8 mouse cellular contexts compared by ENCODE assay signal in genomic region chr10:13429766-13430165, GRCm38 (mm10). TPM values are rescaled to one million over a fixed set of nuclear protein-coding genes. Genes with fewer than 3 reads are reported as not detected.
DNase-seq lines count a peak whose midpoint lies in the region; ATAC-seq lines count a peak whose summit lies in the region.

No protein-coding gene starts in this region.

- H3K36me3 ChIP-seq in liver, embryonic 11.5 days (ENCODE audit: control insufficient read depth, insufficient read depth, low read length) = no peaks in the 10 kb centered on the region
- H3K36me3 ChIP-seq in neural tube, embryonic 14.5 days (ENCODE audit: control insufficient read depth, insufficient read depth, low read length) = no peaks in the 10 kb centered on the region

- no peak overlapping the region for H3K4me2 ChIP-seq in liver, embryonic 11.5 days
- H3K4me2 ChIP-seq in neural tube, embryonic 14.5 days (ENCODE audit: low read depth, low read length) = no peak overlapping the region

- no peak overlapping the region for H3K4me3 ChIP-seq in liver, embryonic 11.5 days (ENCODE audit: low read depth, low read length)
- no peak overlapping the region for H3K4me3 ChIP-seq in neural tube, embryonic 14.5 days (ENCODE audit: low read depth, low read length)

- no peaks in the 10 kb centered on the region for H3K27me3 ChIP-seq in liver, embryonic 11.5 days (replicated peaks; ENCODE audit: control insufficient read depth, insufficient read depth, low read length)
- no peaks in the 10 kb centered on the region for H3K27me3 ChIP-seq in neural tube, embryonic 14.5 days (ENCODE audit: control insufficient read depth, insufficient read depth, low read length)

- DNase-seq in B cell, adult 2 months = peak; percentile 70 to 72
- peak; percentile 78 for DNase-seq in Muller cell, postnatal 12 days (ENCODE audit: inconsistent ontology term)
- peak; percentile 78 to 79 for DNase-seq in cerebellum, postnatal 14 days
- DNase-seq in gastrocnemius, postnatal 10 days = peak; percentile 61
- DNase-seq in kidney, adult 9 months = peak; percentile 71
- DNase-seq in liver, embryonic 11.5 days (ENCODE audit: low spot score) = peak; percentile 46
- DNase-seq in yolk sac, embryonic 10.5 days (ENCODE audit: low spot score) = peak; percentile 33

- no peaks in the 10 kb centered on the region for H3K9me3 ChIP-seq in liver, embryonic 11.5 days (ENCODE audit: control insufficient read depth, low read length)
- no peaks in the 10 kb centered on the region for H3K9me3 ChIP-seq in neural tube, embryonic 14.5 days (ENCODE audit: control insufficient read depth, low read length)

- WGBS in liver, embryonic 11.5 days = 12% methylated on average over 5 of the region's 5 CpGs
- WGBS in neural tube, embryonic 14.5 days = 13% methylated on average over 5 of the region's 5 CpGs

- ATAC-seq in liver, embryonic 11.5 days (replicated peaks; ENCODE audit: low FRiP score) = no peak
- ATAC-seq in neural tube, embryonic 14.5 days (ENCODE audit: low read depth) = peak; percentile 68; the same call in 1 of the 2 replicates

- no peaks in the 10 kb centered on the region for H3K4me1 ChIP-seq in liver, embryonic 11.5 days (replicated peaks; ENCODE audit: control insufficient read depth, insufficient read depth, low read length)
- 0 out of 2 replicates have a peak, but pooled peaks cover 4% of the 10 kb centered on the region for H3K4me1 ChIP-seq in neural tube, embryonic 14.5 days (ENCODE audit: control insufficient read depth, insufficient read depth, low read length)

- no peak overlapping the region for H3K27ac ChIP-seq in liver, embryonic 11.5 days (ENCODE audit: low read depth, low read length)
- no peak overlapping the region for H3K27ac ChIP-seq in neural tube, embryonic 14.5 days (ENCODE audit: low read depth, low read length)

- H3K9ac ChIP-seq in liver, embryonic 11.5 days (ENCODE audit: low read depth, low read length) = no peak overlapping the region
- H3K9ac ChIP-seq in neural tube, embryonic 14.5 days (replicated peaks; ENCODE audit: low read depth, low read length) = no peak overlapping the region

RNA-seq across cellular contexts. Expression of gene Phactr2, which starts 44.4 kb away (rescaled TPM):
- total RNA-seq in gastrocnemius, postnatal 10 days (2021) = 10 to 100 TPM; 39.9 to 43.4 TPM
- polyA plus RNA-seq in liver, embryonic 11.5 days (2014; fragmentation: Nextera tagmentation; extraction: Ambion mirVana) = 18.0 and 19.3 TPM in 2 replicates
- polyA plus RNA-seq in neural tube, embryonic 14.5 days (2014; fragmentation: Nextera tagmentation; extraction: Ambion mirVana) = 7.5 and 11.3 TPM in 2 replicates
